Mouse (Mus musculus): ENCODE measurements around the gene Dcaf1.

- TF ChIP-seq CTCF (IDR thresholded peaks at IDR 0.05; ENCODE audit: low read depth, low read length) (no peak), GATA1 (IDR thresholded peaks at IDR 0.05; ENCODE audit: borderline replicate concordance, low read length) (no peak)
Measured at GRCm38 (mm10) chr9:106903099-106903790, 81.6 kb downstream of the Dcaf1 start.
